Mouse (Mus musculus) liver, adult 2 months (tissue): ENCODE results near the gene Srsf3.

ENCODE experiments used
- CTCF ChIP-seq: fragments of 200-500 bp; IDR thresholded peaks from 2 replicates; pipeline ENCODE4 v1.5.1; 2011; ENCODE audit warnings: low read depth, low read length, control low read depth
- POLR2A ChIP-seq: fragments of 200-500 bp; IDR thresholded peaks from 2 replicates; pipeline ENCODE4 v1.6.1; 2011; ENCODE audit warnings: low read length, control low read depth; ENCODE audit not compliant: insufficient read depth; ENCODE audit errors: extremely low read depth

DNA sequence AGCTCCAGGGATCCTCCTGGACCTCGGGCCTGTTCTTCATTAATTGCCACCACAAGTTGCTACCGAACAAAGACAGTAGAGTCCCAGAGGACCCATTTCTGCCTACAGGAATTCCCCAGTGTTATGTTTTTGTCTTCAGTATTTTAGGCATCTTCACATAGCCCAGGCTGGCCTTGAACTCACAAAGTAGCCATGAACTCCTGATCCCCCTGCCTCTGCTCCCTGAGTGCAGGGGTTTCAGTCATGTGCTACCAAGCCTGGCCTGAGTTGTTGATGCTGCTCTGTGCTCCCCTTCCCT is 31.5 kb downstream of the Srsf3 start:
- no peak for TF ChIP-seq CTCF
- no peak for TF ChIP-seq POLR2A
